Mouse (Mus musculus) heart, embryonic 12.5 days (tissue): Measurements from ENCODE around the gene Cyb5rl. TPM values are rescaled to one million over a fixed set of nuclear protein-coding genes. Genes with fewer than 3 reads are reported as not detected.

Experiments used
- ATAC-seq: fragments of 200-750 bp; cut with Nextera tagmentation; 2 replicates; pipeline ENCODE4 v1.8.0; 2017; ENCODE audit warnings: moderate TSS enrichment, moderate library complexity; ENCODE audit not compliant: insufficient number of reproducible peaks, low FRiP score
- H3K27ac ChIP-seq: fragments of 300-500 bp; sonication (generic); 2 replicates; pipeline ENCODE4 v1.5.1; 2016; ENCODE audit warnings: mild to moderate bottlenecking, moderate library complexity; ENCODE audit not compliant: poor library complexity, severe bottlenecking
- H3K27me3 ChIP-seq: fragments of 300-500 bp; sonication (generic); replicated peaks from 2 replicates; pipeline ENCODE4 v1.6.1; 2016; ENCODE audit warnings: mild to moderate bottlenecking, moderate library complexity
- H3K36me3 ChIP-seq: fragments of 300-500 bp; sonication (generic); 2 replicates; pipeline ENCODE4 v1.6.1; 2016; ENCODE audit warnings: mild to moderate bottlenecking, moderate library complexity
- H3K4me1 ChIP-seq: fragments of 300-500 bp; sonication (generic); replicated peaks from 2 replicates; pipeline ENCODE4 v1.6.1; 2016; ENCODE audit warnings: mild to moderate bottlenecking
- H3K4me2 ChIP-seq: fragments of 300-500 bp; sonication (generic); 2 replicates; pipeline ENCODE4 v1.6.1; 2016; ENCODE audit warnings: mild to moderate bottlenecking, moderate library complexity
- H3K4me3 ChIP-seq: fragments of 300-500 bp; sonication (generic); 2 replicates; pipeline ENCODE4 v1.5.1; 2016; ENCODE audit warnings: mild to moderate bottlenecking
- H3K9ac ChIP-seq: fragments of 300-500 bp; sonication (generic); 2 replicates; pipeline ENCODE4 v1.6.1; 2016; ENCODE audit warnings: mild to moderate bottlenecking, moderate library complexity
- H3K9me3 ChIP-seq: fragments of 300-500 bp; sonication (generic); replicated peaks from 2 replicates; pipeline ENCODE4 v1.6.1; 2016; ENCODE audit warnings: mild to moderate bottlenecking, moderate library complexity
- WGBS: fragments of 180-500 bp; shearing (Covaris S2); methylation state at CpG from one replicate; pipeline ENCODE4 v1.1.7; 2016; 5-methylcytosine and 5-hydroxymethylcytosine counted together
- polyA plus RNA-seq: library from polyadenylated mRNA; unstranded; fragments of >200 nt; fragmentation: Nextera tagmentation; extraction: Ambion mirVana; gene quantifications from 2 replicates; pipeline ENCODE4 v1.2.1, GENCODE M21; 2016

Cyb5rl gene
- polyA plus RNA-seq, 1 experiment from 2014 or later: 4.5 TPM

- no peak overlapping the region for H3K9ac ChIP-seq
- H3K4me3 ChIP-seq: no peak overlapping the region
- no peaks in the 10 kb centered on the region for H3K36me3 ChIP-seq
- 21% methylated on average over 9 of the region's 9 CpGs for WGBS
- H3K4me2 ChIP-seq: 0 out of 2 replicates have a peak overlapping the region, but pooled peaks have one; percentile 11
- ATAC-seq: no peak
- H3K27ac ChIP-seq: no peak overlapping the region
- H3K9me3 ChIP-seq: no peaks in the 10 kb centered on the region
- peaks cover 20% of the 10 kb centered on the region for H3K27me3 ChIP-seq
- H3K4me1 ChIP-seq: peaks cover 26% of the 10 kb centered on the region; the same call in 1 of the 2 replicates
These were observed 63.7 kb downstream of the Cyb5rl start for GRCm38 (mm10) chr4:107130534-107130933.

DNA sequence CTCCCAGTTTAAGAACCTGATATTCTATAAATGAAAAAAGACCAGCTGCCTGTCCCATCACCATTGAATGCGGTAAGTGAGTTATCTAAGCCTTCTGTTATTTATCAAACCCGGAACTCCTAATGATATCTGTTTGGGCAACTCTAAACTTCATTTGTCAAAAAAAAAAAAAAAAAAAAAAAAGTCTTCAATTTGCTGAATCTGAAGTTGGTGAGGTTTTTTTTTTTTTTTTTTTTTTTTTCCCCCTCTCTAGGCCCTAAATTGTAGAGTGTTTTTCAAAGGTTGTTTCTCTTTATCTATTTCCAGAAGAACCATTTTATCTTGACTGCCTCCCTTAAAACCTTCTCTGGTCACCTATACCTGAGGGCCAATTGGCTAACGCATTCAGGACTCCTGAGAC is 68.1 kb downstream of the Cyb5rl start:
- 72% methylated on average over 3 of the region's 3 CpGs for WGBS
- Histone ChIP-seq H3K27me3 (0 out of 2 replicates have a peak, but pooled peaks cover 7% of the 10 kb centered on the region), H3K27ac (no peak overlapping the region), H3K36me3 (peaks cover 9% of the 10 kb centered on the region), H3K9me3 (no peaks in the 10 kb centered on the region), H3K4me2 (no peak overlapping the region), H3K4me3 (no peak overlapping the region), H3K4me1 (peaks cover 51% of the 10 kb centered on the region), H3K9ac (no peak overlapping the region)
- no peak for ATAC-seq

- Histone ChIP-seq H3K27me3 (0 out of 2 replicates have a peak, but pooled peaks cover 7% of the 10 kb centered on the region), H3K4me1 (peaks cover 54% of the 10 kb centered on the region), H3K27ac (no peak overlapping the region), H3K36me3 (peaks cover 9% of the 10 kb centered on the region), H3K4me2 (no peak overlapping the region), H3K4me3 (no peak overlapping the region), H3K9me3 (no peaks in the 10 kb centered on the region), H3K9ac (no peak overlapping the region)
- WGBS: 68% methylated on average over 5 of the region's 5 CpGs
- no peak for ATAC-seq
These were observed 68.9 kb downstream of the Cyb5rl start for GRCm38 (mm10) chr4:107135663-107136062.

DNA sequence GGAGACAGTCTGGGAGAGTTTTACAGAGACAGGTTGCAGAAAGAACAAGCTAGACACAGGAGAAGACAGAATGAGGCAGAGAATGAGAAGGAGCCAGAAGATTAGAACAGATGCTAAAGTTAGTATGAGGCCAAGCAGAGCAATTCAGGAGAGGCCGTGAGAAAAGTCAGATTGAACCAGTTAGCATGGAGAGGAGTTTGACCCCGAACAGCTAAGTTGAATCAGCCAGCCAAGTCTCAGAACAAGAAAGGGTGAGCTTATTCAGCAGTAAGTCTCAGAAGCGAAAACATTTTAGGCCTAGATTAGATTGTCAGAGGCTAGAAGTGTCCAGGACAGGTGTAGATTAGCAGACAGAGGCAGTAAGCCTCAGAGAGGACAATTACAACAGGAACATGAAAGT is 69.7 kb downstream of the Cyb5rl start:
- Histone ChIP-seq H3K27ac (no peak overlapping the region), H3K36me3 (peaks cover 9% of the 10 kb centered on the region), H3K4me1 (peaks cover 53% of the 10 kb centered on the region)

More for the DNA sequence above, 69.7 kb downstream of the Cyb5rl start:
- Histone ChIP-seq H3K4me3 (no peak overlapping the region), H3K9me3 (no peaks in the 10 kb centered on the region), H3K9ac (no peak overlapping the region), H3K4me2 (no peak overlapping the region), H3K27me3 (0 out of 2 replicates have a peak, but pooled peaks cover 7% of the 10 kb centered on the region)
- no peak for ATAC-seq
- 22% methylated on average over 3 of the region's 3 CpGs for WGBS

Other genes with a start within 250 kb of the Cyb5rl start
- gene Ssbp3, start 156.3 kb upstream of the Cyb5rl start, polyA plus RNA-seq: 101 and 105 TPM in 2 replicates
- gene Mrpl37, start 120 bp upstream of the Cyb5rl start, polyA plus RNA-seq: 84.4 and 87.0 TPM in 2 replicates
- gene Cdcp2, start 29.9 kb downstream of the Cyb5rl start, polyA plus RNA-seq: not detected in 2 replicates
- gene Tmem59, start 111.4 kb downstream of the Cyb5rl start, polyA plus RNA-seq: 321 and 334 TPM in 2 replicates
- gene Tceanc2, start 112.1 kb downstream of the Cyb5rl start, polyA plus RNA-seq: 15.8 and 28.3 TPM in 2 replicates
- gene Ldlrad1, start 142.2 kb downstream of the Cyb5rl start, polyA plus RNA-seq: not detected in 2 replicates
- gene Lrrc42, start 186.5 kb downstream of the Cyb5rl start, polyA plus RNA-seq: 60.2 and 63.5 TPM in 2 replicates
- gene Hspb11, start 186.6 kb downstream of the Cyb5rl start, polyA plus RNA-seq: 44.4 and 47.1 TPM in 2 replicates
- not detected in 2 replicates for gene Dio1, start 240.2 kb downstream of the Cyb5rl start, polyA plus RNA-seq
- gene Yipf1, start 247.4 kb downstream of the Cyb5rl start, polyA plus RNA-seq: 38.0 and 39.5 TPM in 2 replicates